Mouse (Mus musculus): Measurements from ENCODE around the gene Fbxo11.

Fbxo11 gene

DNA sequence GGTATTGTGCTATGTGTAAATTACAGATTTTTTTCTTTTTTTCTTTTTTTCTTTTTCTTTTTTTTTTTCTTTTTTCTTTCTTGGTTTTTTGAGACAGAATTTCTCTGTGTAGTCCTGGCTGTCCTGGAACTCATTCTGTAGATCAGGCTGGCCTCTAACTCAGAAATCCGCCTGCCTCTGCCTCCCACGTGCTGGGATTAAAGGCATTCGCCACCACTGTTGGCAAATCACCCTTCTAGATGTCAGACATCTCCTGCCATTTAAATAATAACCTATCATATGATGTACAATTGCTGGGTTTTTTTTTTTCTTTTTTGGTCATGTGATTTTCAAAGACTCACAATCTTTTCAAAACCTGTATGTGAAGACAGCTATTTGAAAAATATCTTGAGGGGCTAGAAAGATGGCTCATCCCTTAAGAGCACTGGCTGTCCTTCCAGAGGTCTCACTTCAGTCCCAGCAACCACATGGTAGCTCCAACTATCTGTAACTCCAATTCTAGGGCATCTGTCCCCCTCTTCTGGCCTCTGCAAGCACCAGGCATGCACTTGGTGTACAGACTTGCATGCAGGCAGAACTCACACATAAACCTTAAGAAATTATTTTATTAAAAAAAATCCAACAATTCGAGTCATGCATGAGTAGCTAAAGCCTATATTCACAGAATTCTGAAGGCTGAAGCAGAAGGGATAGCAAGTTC lies 2.3 kb upstream of the Fbxo11 start:
- DNase-seq (ENCODE audit: low read depth, low spot score): no peak

DNA sequence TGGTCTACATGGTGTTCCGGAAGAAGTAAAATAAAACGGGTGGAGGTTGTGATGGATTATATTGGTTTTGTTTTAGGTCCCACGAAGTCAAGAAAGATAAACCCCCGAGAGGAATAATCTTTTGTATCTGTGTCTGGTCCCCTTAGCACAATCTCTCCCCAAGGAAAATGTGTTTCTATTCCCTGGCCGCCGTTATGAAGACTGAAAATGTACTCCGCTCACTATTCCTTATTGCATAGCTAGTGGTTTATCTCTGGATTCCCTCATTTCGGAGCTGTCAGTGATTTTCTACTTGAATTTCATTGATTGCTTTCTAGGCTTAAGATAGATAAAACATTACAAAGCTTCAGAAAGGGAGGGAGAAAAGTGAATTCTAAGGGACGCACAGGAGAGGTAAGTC lies 1.7 kb upstream of the Fbxo11 start:
- no peak for DNase-seq (ENCODE audit: low read depth, low spot score)

DNA sequence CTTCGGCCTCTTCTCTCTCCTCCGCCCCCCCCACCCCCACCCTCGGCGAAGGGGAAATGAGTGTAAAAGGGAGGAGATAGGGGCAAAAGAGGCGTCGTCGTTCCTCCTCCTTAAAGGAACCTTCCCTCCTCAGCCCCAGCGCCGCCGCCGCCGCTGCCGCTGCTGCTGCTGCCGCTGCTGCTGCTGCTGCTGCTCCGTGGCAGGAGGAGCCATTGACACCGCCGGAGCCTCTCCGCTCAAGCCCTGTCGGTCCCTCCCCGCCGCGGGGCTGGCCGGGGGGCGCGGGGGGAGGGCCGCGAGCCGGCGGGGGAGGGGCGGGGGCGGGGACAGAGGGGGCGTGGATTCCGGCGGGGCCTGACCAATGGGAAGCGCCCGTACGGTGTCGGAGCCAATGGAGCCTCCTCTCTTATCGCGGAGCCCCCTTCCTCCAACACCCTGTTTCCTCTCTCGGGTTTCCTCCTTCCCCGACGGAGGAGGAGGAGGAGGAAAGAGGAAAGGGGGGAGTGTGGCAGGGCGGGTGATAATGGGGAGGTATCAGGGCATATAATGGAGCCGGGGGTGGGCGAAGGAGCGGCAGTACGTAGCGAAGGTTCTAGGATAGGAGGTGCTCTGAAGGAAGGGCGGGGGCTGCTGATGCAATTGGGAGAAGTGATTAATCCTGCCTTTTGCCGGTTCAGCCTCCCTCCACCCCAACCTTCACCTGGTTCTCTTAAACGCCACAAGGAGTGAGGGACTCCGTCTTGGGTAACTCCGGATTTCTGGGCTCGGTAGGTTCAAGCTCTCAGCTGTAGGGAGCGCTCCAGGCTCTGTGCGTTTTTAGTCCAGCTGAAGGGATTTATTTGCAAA lies 933 bp upstream of the Fbxo11 start:
- peak; percentile 90 for DNase-seq (ENCODE audit: low read depth, low spot score)

DNA sequence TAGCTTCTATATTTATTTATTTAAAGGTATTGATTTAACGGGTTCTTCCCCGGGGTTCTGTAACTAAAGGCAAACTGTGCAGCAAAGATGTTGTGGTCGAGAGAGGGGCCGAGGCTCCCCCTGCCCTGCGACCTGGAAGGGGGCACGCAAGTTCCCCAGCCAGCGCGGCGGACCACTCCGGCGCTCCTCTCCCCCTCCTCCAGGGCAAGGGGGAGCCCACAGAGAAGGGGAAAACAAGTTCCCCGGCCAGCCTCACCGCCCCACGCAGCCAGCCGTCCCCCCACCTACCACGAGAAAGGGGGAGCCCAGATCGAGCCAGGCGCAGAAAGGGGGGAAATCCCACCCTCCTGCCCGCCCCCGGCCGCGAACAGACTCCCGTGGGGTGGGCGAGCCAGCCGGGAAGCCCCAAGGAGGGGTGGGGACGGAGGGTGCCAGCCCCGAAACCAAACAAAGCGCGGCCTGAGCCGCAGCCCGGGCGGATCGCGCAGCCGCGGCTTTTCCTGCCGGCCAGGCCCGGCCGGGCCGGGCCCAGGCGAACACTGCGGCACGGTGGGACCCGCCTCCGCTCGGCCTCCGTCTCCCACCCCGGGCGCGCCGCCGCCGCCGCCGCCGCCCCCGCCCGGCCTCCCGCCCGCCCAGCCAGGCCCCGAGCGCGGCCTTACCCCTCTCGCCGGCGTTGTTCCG lies 602 bp downstream of the Fbxo11 start:
- DNase-seq (ENCODE audit: low read depth, low spot score): no peak

DNA sequence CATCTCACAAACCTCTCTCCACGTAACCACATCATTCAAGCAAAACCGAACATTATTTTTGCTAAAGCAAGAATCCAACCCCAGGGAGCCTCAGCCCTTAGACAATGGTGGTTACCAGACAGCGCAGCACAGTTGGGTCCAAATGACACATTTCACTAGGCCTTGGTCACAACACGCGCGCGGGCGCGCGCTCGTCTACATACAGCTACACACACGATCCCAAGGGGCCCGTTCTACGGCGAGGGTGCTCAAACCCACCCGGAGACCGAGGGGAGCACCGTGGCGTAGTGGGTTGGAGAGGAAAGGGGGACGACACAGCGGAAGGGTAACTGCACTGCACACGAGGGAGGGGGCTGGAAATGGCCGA lies 1.1 kb downstream of the Fbxo11 start:
- DNase-seq (ENCODE audit: low read depth, low spot score): no peak

DNA sequence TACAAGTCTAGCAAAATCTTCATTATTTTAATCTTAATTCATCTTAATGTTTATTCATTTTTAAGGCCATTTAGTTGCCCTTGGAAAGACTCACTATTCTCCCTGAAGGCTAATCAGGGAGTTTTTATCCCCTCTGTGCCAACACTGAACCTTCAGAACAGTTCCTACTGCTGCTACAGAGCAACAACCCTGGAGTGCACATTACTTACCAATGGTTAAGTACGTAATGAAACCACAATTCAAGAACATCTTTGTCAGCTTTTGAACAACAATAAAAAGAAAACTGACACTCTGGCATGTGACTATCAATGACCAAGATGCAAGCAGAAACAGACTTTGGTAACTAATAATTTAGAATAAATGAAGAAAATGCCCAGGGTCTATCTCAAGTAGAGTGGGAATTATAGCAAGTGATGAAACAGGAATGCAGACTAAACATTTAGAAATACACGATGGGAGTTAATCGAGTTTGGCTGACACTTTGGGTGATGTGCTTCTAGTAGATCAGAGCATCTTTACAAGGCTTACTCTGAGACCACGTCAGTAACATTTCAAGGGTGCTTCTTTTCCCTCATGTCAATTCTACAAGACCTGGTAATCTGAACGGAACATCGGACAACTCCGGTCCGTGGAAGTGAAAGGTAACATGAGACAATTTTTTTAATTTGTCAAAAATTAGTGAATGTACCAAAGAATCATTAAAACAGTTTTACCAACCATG lies 2.1 kb downstream of the Fbxo11 start:
- DNase-seq (ENCODE audit: low read depth, low spot score): no peak

DNA sequence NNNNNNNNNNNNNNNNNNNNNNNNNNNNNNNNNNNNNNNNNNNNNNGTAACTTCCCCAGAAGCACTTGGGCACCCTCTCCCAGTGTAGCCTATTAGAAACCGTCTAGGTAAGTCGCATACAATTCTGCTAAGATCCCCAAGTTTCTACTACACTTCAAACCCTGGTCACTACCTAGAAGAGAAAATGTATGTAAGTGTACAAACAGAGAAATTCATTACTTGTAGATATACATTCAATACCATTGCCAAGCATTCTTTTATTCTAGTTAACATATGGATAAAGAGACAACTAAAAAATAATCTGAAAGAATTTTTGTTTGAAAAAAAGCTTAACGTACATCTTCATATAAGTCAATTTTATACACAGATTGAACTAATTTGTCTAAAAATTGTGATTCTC lies 3.1 kb downstream of the Fbxo11 start:
- no peak for DNase-seq (ENCODE audit: low read depth, low spot score)

DNA sequence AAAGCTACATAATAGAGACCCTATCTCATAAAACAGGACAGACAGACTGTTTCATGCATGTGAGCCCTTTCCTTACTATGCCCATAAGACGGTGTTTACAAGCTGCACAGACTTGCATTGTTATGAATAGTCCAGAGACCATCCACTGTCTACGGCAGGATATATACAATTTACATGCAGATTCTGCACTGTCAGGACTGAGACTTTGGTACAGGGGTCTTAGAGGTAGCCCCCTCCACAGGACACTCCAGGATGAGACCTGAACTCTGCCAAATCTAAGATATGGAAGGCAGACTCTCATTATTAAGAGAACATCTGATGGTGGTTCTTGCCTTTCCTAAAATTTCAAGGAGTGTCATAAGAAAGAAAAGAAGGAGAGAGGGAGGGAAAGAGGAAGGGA lies 6.8 kb downstream of the Fbxo11 start:
- no peak for DNase-seq (ENCODE audit: low read depth, low spot score)

DNA sequence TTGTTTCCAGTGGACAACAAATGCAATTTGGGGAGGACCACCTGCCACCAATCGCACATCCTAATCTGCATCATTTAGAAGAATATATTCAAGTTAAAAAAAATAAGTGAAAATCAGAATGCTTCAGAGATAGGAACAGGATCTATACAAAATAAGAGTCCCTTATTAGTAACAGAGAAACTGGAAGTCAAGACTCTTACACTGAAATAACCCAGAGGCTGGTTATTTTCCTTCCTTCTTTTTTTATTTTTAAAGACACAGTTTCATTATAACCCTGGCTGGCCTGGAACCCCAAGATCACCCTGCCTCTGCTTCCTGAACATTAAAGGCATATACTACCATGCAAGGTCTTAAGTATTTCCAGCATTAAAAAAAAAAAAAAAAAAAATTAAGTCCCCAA lies 7.2 kb downstream of the Fbxo11 start:
- no peak for DNase-seq (ENCODE audit: low read depth, low spot score)

DNA sequence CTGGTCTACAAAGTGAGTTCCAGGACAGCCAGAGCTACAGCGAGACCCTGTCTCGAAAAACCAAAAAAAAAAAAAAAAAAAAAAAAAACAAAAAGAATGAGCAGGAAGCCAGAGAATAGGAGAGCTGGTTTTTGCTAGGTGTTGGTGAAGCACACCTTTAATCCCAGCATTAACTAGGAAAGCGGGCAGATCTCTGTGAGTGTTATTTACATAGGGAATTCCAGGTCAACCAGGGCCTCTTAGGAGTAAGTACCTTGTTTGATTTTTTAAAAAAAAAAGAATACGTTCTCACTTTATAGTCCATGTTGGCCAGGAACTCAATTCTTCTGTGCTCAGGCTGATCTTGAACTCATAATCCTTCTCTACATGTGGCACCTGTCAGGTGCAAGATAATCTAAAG lies 13.4 kb downstream of the Fbxo11 start:
- no peak for DNase-seq (ENCODE audit: low read depth, low spot score)

DNA sequence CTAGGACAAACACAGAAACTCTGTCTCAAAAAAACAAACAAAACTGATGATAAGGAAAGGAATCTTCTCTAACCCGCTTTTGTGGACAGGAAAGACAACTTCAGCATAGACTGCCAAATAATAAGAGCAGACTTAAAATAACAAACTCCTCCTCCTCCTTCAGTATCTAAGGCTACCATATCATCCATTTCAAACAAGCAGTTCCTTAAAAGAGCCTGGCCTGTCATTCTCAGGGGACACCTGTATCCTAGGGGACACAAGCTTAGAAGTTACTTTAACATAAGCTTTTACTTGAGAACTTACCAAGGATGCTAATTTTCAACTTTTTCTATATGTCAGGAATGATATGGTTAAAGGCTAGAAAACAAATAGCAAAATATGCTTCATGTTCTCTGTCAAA lies 14.2 kb downstream of the Fbxo11 start:
- no peak for DNase-seq (ENCODE audit: low read depth, low spot score)

DNA sequence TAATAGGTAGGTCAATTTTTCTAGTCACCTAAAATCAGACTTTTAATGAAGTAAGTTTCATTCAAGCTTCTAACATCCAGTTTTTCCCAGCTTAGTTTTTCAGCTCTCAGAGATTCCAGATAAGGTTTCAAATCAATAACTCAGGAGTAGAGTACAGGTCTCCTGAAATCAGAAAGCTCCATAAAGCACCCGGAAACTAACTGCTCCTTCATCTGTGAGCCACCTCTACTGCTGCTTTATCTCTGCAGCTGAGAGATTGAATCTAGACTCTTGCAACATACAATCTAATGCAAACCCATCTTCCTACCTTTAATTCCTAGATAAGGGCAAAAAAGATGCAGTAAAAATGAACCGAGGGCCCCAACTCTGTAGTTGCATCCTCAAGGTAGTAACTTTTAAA lies 14.8 kb downstream of the Fbxo11 start:
- no peak for DNase-seq (ENCODE audit: low read depth, low spot score)

DNA sequence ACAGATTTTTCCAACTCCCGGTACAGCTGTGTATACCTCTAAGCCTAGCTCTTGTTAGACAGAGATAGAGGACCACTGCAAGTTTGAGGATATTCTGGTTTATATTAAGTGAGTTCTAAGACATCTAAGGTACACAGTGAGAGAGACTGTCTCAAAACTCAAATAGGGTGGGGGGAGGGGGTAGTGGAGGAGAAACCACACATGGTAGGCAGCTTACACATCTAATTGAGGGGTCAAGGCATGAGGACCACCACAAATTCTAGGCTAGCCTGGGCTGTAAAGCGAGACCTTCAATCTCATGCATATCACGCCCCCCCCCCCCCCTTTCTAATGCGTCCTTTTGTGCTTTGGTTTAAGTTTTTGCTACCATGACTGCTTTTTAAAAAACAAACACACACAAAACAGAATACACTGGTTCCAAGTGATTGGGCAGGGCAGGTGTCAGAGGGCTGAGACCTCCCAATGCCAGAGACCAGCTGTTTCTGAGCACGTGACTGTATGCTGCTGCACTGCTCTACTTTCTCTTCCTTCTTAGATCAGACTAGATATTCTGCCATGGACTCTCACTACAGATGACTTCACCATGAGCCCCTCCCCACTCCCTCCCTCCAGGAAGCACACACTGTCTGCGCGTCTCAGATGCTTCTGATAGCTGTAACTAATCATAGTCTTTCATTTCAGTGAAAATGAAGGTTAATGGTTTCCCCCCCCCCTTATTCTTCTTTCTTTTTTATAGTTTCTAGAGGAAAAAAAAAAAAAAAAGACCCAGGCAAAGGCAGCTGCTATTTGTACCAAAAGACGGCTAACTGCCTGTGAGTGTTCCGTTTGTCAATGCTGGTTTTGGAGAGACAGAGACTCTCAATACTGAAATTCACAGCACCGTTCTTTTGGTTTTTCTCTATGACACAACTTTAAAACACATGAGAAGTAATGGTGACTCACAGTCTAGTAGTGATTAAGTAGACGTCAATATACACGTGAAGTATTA lies 22.7 kb downstream of the Fbxo11 start:
- no peak for DNase-seq (ENCODE audit: low read depth, low spot score)

DNA sequence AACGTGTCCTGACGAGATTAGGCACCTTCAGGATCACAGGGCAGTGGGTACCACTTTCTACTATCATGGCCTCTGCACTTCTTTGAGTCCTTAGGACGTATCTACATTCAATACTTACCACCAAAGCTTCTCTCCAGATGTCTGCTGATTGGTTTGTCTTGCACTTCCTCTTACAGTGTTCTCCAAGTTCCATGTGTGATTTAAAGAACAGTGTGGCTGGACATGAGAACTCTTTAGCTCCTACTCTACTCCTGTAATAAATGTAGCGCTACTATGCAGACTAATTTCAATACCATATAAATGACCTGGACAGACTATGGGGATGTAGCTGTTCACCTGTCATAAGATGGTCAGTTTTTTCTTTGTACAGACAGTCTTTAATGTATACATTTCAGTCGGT lies 24.3 kb downstream of the Fbxo11 start:
- no peak for DNase-seq (ENCODE audit: low read depth, low spot score)

DNA sequence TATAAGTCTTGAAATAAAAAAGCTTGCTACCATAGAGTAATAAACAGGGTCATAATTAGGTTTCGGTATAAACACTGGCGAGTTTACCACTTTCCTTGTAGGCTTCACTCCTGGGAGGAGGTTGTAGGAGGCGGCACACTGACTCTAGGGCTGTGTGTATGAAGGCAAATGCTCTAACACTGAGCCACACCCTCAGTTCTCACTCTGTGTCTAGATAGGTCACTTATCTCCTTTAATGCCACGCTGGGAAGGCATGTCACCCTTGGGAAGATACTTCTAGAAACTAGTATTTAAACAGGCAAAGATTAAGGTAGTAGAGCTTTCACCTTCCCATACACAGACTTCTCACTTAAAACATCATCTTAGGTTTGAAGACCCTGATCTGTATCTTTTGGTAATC lies 30.7 kb downstream of the Fbxo11 start:
- DNase-seq (ENCODE audit: low read depth, low spot score): no peak

DNA sequence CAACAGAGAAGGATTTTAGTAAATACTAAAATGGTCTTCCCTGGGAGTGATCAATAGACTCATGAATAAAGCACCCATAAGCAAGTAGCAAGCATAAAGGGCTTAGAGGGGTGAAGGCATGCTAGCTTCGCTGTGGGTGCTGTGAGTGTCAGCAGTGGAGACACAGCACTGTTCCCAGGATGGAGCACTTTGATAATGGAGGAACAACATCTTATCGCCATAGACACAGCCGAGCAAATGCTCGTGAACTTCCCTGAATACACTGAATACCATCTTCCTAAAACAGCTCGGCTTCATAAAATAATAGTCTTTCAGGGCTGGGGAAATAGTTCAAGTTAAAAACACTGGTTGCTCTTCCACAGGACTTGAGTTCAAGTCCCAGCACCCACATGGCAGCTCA lies 33.3 kb downstream of the Fbxo11 start:
- DNase-seq (ENCODE audit: low read depth, low spot score): no peak

DNA sequence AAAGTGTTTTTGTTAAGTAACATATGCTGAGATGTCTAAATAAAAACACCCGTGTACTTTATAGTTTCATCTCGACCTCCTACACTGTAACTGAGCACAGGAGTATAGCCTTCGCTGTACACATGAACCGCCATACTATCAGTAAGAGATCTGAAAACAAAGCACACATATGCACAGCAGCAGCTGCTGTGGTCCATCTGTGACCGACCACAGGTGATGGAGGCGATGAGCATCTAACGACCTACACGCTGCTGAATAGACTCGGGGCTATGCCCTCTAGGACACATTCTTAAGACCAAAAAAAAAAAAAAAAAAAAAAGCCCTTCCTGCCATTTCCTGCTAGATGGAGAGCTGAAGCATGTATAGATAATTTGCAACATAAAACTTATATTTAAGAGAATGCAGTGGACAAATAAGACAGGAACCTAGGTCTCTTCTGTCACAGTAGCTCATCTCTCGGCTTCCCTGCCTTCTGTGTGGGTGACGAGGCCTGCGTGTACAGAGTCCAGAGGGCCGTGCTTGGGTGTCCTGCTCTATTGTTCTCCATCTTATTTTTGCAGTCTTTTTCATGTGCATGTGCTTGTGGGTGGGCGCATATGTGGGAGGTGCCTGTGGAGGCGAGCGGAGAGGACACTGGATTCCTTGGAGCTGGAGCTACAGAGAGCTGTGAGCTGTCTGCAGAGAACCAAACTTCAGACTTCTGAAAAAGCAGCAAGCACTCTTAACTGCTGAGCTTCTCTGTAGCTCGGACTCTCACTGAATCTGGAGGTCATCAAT lies 35.7 kb downstream of the Fbxo11 start:
- DNase-seq (ENCODE audit: low read depth, low spot score): no peak

DNA sequence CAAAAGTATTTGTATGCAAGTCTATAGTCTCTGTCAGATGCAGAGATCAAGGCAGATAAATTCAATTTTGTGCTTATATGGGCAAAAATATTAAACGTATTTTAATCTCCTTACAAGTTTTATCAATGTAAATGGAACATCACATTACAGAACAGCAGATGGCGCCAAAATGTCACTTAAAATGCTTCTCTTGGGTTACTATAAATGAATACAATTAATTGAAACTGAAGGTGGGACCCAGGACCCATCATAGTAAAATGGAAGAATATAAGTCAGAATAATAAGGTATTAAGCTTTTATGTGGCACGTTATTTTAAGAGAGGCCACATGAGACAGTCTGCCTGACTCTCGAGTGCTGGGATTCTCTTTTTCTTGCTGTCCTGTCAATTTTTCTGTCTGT lies 39.9 kb downstream of the Fbxo11 start:
- DNase-seq (ENCODE audit: low read depth, low spot score): no peak

DNA sequence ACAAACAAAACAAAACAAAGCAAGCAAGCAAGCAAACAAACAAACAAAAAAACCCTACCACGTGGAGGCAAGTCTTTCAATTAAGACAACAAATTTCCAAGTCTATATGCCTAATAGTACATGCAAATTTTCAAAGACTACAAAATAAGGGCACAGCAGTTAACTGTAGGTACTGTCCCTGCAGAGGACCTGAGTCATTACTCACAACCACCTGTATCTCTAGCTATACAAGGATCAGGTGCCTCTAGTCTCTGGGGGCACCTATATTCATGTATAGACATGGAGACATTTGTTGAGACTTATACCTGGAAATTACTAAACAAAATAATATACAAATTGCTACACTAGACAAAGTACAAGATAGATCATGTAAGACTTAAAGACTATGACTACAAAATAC lies 41.2 kb downstream of the Fbxo11 start:
- DNase-seq (ENCODE audit: low read depth, low spot score): no peak

DNA sequence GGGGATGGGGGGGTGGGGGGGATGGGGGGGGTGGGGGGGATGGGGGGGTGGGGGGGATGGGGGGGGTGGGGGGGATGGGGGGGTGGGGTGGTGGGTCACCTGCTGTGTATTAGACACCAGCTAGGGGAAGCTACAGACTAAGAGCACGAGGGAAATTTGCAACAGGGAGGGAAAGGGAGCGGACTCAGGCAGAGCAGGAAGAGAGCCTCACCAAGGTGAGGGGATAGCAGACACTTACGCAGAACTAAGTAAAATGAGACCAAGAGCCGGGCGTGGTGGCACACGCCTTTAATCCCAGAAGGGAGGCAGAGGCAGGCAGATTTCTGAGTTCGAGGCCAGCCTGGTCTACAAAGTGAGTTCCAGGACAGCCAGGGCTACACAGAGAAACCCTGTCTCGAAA lies 49.1 kb downstream of the Fbxo11 start:
- DNase-seq (ENCODE audit: low read depth, low spot score): peak; percentile 26
